Mouse (Mus musculus): ENCODE results near the gene Synj1. TPM values are rescaled to one million over a fixed set of nuclear protein-coding genes. Genes with fewer than 3 reads are reported as not detected.
A peak's percentile ranks its signal among the peaks of the same experiment; 100 is the strongest.

Synj1 gene
- polyA plus RNA-seq, 1 experiment: 10.0 TPM

DNA sequence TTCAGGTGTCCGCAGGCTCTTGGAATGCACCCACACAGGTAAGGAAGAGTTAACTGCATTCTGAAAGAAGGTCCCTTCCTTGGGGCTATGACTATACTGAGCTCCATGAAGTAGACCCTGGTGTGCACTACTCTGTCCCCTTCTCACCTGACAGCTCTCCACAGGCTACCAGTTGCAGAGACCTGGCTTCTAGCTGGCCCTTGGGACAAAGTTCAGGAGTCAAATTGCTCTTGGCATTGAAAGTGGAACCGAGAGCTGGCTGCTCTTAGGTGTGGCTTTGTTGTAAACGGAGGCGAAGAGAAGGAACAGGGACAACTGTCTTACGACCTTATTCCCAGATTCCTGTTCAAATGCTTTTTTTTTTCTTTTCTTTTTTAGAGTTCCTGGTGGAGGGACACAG is 44.0 kb upstream of the Synj1 start:
- Histone ChIP-seq H3K4me3 (no peak overlapping the region), H3K36me3 (ENCODE audit: control insufficient read depth, insufficient read depth) (no peaks in the 10 kb centered on the region), H3K27me3 (ENCODE audit: control insufficient read depth, insufficient read depth, insufficient read length) (peaks cover 44% of the 10 kb centered on the region), H3K79me2 (ENCODE audit: control insufficient read depth, insufficient read depth) (no peaks in the 10 kb centered on the region), H3ac (ENCODE audit: control insufficient read depth, insufficient read length) (no peak overlapping the region), H3K4me2 (ENCODE audit: low read depth) (no peak overlapping the region)
- no peak for TF ChIP-seq MAX (IDR thresholded peaks at IDR 0.05; ENCODE audit: low read depth)
- no peak for TF ChIP-seq TCF12 (IDR thresholded peaks at IDR 0.05; ENCODE audit: insufficient read depth, poor library complexity, severe bottlenecking)
- no peak for TF ChIP-seq USF1 (IDR thresholded peaks at IDR 0.05; ENCODE audit: low read depth)
- no peak for TF ChIP-seq POLR2AphosphoS2 (IDR thresholded peaks at IDR 0.05; ENCODE audit: insufficient read length, low read depth)
- TF ChIP-seq REST (IDR thresholded peaks at IDR 0.05; ENCODE audit: insufficient read depth, insufficient read length): no peak
- no peak for TF ChIP-seq SRF (IDR thresholded peaks at IDR 0.05; ENCODE audit: control insufficient read depth, insufficient read length, low read depth)
- no peak for TF ChIP-seq TCF3 (IDR thresholded peaks at IDR 0.05; ENCODE audit: insufficient read length, low read depth)
- no peak for TF ChIP-seq CEBPB (IDR thresholded peaks at IDR 0.05; ENCODE audit: insufficient read depth, poor library complexity, severe bottlenecking)
- TF ChIP-seq MYOG (IDR thresholded peaks at IDR 0.05; ENCODE audit: control insufficient read depth in 1 of 3, insufficient read depth in 1 of 3, insufficient read length in 2 of 3, low read depth in 2 of 3): no peak
- TF ChIP-seq POLR2A (IDR thresholded peaks at IDR 0.05; ENCODE audit: insufficient read length, low read depth): no peak
- TF ChIP-seq E2F4 (IDR thresholded peaks at IDR 0.05; ENCODE audit: insufficient read depth): no peak

DNA sequence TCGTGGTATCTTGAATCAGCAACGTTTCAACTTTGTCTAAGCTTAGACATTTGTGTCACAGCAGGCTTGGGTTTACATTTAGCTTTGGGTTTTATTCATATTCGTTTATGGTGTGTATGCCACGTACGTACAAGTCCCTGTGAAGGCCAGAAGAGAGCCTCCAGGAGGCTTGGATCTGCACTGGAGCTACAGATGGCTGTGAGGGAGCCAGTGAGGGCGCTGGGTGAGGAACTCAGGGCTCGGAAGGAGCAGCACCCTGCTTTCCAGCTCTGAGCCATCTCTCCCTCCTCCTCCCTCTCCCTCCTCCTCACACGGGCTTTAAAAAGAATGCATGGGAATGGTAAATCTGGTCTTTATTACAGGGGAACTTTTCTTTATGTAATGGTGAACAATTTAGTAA is 42.5 kb upstream of the Synj1 start:
- TF ChIP-seq MYOG (IDR thresholded peaks at IDR 0.05; ENCODE audit: control insufficient read depth in 1 of 3, insufficient read depth in 1 of 3, insufficient read length in 2 of 3, low read depth in 2 of 3) (no peak), TCF3 (IDR thresholded peaks at IDR 0.05; ENCODE audit: insufficient read length, low read depth) (no peak), SRF (IDR thresholded peaks at IDR 0.05; ENCODE audit: control insufficient read depth, insufficient read length, low read depth) (no peak), MYOD1 (IDR thresholded peaks at IDR 0.05; ENCODE audit: control insufficient read depth in 1 of 3, insufficient read length in 2 of 3, low read depth in 2 of 3) (no peak), CEBPB (IDR thresholded peaks at IDR 0.05; ENCODE audit: insufficient read depth, poor library complexity, severe bottlenecking) (no peak), MAX (IDR thresholded peaks at IDR 0.05; ENCODE audit: low read depth) (no peak)
- Histone ChIP-seq H3ac (ENCODE audit: control insufficient read depth, insufficient read length) (no peak overlapping the region), H3K27me3 (ENCODE audit: control insufficient read depth, insufficient read depth, insufficient read length) (peaks cover 49% of the 10 kb centered on the region), H3K79me2 (ENCODE audit: control insufficient read depth, insufficient read depth) (no peaks in the 10 kb centered on the region), H3K36me3 (ENCODE audit: control insufficient read depth, insufficient read depth) (no peaks in the 10 kb centered on the region), H3K4me3 (no peak overlapping the region), H3K4me2 (ENCODE audit: low read depth) (no peak overlapping the region)

DNA sequence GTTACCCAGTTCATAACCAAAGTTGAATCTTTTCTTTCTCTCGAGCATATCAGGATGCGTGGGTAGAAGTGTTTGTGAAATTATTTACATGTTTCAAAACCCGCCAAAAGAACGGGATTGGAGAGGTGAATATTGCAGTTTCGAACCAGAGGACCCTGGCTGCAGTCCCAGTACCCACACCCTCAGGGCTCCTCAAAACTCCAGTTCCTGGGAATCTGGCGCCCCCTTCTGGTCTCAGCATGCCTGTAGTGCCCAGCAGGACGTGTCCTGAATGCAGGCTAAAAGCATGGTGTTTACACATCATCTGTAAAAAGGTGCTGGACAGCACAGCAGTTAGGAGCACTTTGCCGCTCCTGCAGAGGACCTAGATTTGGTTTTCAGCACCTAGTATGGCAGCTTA is 34.4 kb upstream of the Synj1 start:
- Histone ChIP-seq H3K4me3 (peak overlapping the region; percentile 93), H3K27me3 (ENCODE audit: control insufficient read depth, insufficient read depth, insufficient read length) (peaks cover 21% of the 10 kb centered on the region), H3K79me2 (ENCODE audit: control insufficient read depth, insufficient read depth) (peaks cover 34% of the 10 kb centered on the region), H3K36me3 (ENCODE audit: control insufficient read depth, insufficient read depth) (peaks cover 5% of the 10 kb centered on the region), H3K4me2 (ENCODE audit: low read depth) (no peak overlapping the region), H3ac (ENCODE audit: control insufficient read depth, insufficient read length) (no peak overlapping the region)
- TF ChIP-seq MYOD1 (IDR thresholded peaks at IDR 0.05; ENCODE audit: control insufficient read depth in 1 of 3, insufficient read length in 2 of 3, low read depth in 2 of 3) (no peak), MAX (IDR thresholded peaks at IDR 0.05; ENCODE audit: low read depth) (no peak), CEBPB (IDR thresholded peaks at IDR 0.05; ENCODE audit: insufficient read depth, poor library complexity, severe bottlenecking) (no peak), SRF (IDR thresholded peaks at IDR 0.05; ENCODE audit: control insufficient read depth, insufficient read length, low read depth) (no peak), E2F4 (IDR thresholded peaks at IDR 0.05; ENCODE audit: insufficient read depth) (no peak), TCF12 (IDR thresholded peaks at IDR 0.05; ENCODE audit: insufficient read depth, poor library complexity, severe bottlenecking) (no peak), POLR2A (IDR thresholded peaks at IDR 0.05; ENCODE audit: insufficient read length, low read depth) (no peak), TCF3 (IDR thresholded peaks at IDR 0.05; ENCODE audit: insufficient read length, low read depth) (no peak), POLR2AphosphoS2 (IDR thresholded peaks at IDR 0.05; ENCODE audit: insufficient read length, low read depth) (no peak), USF1 (IDR thresholded peaks at IDR 0.05; ENCODE audit: low read depth) (no peak), MYOG (IDR thresholded peaks at IDR 0.05; ENCODE audit: control insufficient read depth in 1 of 3, insufficient read depth in 1 of 3, insufficient read length in 2 of 3, low read depth in 2 of 3) (no peak), REST (IDR thresholded peaks at IDR 0.05; ENCODE audit: insufficient read depth, insufficient read length) (no peak)

DNA sequence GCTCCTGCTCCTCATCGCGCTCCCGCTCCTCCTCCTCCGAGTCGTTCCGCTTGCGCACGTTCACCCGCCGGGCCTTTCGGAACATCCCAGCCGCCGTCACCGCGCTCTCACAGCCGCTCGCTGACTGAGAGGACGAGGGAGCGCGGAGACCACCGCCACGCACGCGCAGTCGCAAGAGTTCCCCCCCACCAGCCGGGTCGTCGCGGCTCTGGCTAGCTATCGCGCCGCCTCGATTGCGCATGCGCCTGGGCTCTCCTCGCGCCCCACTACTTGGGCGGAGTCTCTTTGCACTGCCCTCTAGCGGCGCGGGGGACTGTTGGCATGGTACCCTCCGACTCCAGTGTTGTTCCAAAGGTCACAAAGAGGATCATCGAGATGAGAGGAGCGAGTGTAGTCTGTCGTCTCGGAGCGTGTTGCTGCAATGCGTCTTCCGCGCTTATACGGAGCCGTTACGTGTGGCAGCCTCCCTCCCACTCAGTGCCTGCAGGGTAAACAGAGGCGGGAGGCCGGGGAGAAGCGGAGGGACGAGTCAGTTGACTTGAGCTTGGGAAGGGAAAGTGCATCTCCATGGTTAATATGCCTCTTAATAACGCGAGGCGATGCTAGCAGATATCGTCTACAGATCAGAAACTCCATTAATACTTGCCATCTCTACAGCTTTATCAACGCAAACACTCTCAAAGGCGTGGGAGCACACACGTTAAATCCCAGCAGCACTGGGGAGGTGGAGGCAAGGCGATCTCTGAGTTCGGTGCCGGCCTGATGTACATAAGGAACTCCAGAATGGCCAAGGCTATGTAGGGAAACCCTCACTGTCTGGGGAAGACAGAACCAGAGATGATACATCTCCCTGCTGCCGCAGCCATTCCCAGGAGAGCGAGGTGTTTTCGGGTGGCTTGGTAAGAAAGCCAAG is 33.4 kb upstream of the Synj1 start, which contains the start of gene Paxbp1:
Paxbp1 (minus strand) TSS at position 274 of the 913 bp plus-strand sequence.
- H3K4me3 ChIP-seq: peak within 1 kb of the TSS; percentile 93
- peaks cover 44% of the 10 kb centered on the region for H3K79me2 ChIP-seq (ENCODE audit: control insufficient read depth, insufficient read depth)
- H3K4me2 ChIP-seq (ENCODE audit: low read depth): peak within 1 kb of the TSS; percentile 96
- peak within 1 kb of the TSS; percentile 97 for H3ac ChIP-seq (ENCODE audit: control insufficient read depth, insufficient read length)
- peaks cover 6% of the 10 kb centered on the region for H3K36me3 ChIP-seq (ENCODE audit: control insufficient read depth, insufficient read depth)
- TF ChIP-seq CEBPB (IDR thresholded peaks at IDR 0.05; ENCODE audit: insufficient read depth, poor library complexity, severe bottlenecking) (0 out of 2 replicates have a peak, but pooled peaks have one; percentile 26), MYOD1 (IDR thresholded peaks at IDR 0.05; ENCODE audit: control insufficient read depth in 1 of 3, insufficient read length in 2 of 3, low read depth in 2 of 3) (peak in 1 of 3 experiments; percentile 12), USF1 (IDR thresholded peaks at IDR 0.05; ENCODE audit: low read depth) (no peak), SRF (IDR thresholded peaks at IDR 0.05; ENCODE audit: control insufficient read depth, insufficient read length, low read depth) (peak; percentile 40), E2F4 (IDR thresholded peaks at IDR 0.05; ENCODE audit: insufficient read depth) (no peak), MYOG (IDR thresholded peaks at IDR 0.05; ENCODE audit: control insufficient read depth in 1 of 3, insufficient read depth in 1 of 3, insufficient read length in 2 of 3, low read depth in 2 of 3) (peak in 1 of 3 experiments; percentile 43), POLR2A (IDR thresholded peaks at IDR 0.05; ENCODE audit: insufficient read length, low read depth) (peak; percentile 85), POLR2AphosphoS2 (IDR thresholded peaks at IDR 0.05; ENCODE audit: insufficient read length, low read depth) (peak; percentile 73), TCF3 (IDR thresholded peaks at IDR 0.05; ENCODE audit: insufficient read length, low read depth) (no peak), TCF12 (IDR thresholded peaks at IDR 0.05; ENCODE audit: insufficient read depth, poor library complexity, severe bottlenecking) (no peak), REST (IDR thresholded peaks at IDR 0.05; ENCODE audit: insufficient read depth, insufficient read length) (peak; percentile 19), MAX (IDR thresholded peaks at IDR 0.05; ENCODE audit: low read depth) (no peak)
- H3K27me3 ChIP-seq (ENCODE audit: control insufficient read depth, insufficient read depth, insufficient read length): peaks cover 11% of the 10 kb centered on the region

Data from myocyte (in vitro differentiated cells).